Mouse (Mus musculus): ENCODE measurements at regions not wholly inside any gene's neighbourhood (a gene's known extent, or its start where the extent isn't known, plus 50 kb on each side); places are given as distances from the start of the nearest gene placed in this dataset.
A peak's percentile ranks its signal among the peaks of the same experiment; 100 is the strongest.

DNA sequence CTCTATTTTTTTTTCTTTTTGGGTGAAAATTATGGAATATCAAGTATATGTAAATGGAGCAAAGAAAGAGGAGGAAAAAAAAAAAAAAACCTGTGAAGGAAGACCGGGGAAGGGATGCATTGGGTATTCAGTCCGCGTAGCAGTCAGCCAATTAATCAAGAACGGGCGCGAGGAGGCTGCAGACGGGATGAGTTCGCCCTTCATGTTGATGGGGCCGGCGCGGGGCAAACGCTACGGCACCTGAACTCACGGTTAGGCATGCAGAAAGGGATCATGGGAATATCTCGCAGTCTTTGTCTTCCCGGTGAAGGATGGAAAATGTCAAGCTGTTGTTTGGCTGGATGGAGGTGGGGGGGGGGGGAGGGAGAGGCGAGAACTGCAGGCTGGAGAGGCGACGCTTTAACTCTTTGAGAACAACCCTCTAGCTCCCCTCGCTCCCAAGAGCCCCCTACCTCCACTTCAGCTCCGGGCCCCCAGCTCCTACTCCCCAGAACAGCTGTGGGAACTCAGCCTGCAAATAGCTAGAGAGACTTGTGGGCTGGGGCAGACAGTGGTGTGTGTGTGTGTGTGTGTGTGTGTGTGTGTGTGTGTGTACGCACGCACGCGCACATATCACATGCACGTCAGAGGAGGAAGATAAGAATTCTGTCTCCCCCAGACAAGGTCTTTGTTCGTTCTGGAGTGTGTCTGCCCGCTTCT is 210.7 kb downstream of the Gm26897 start:
- no peaks in the 10 kb centered on the region for H3K36me3 ChIP-seq
- peaks cover 4% of the 10 kb centered on the region; the same call in 1 of the 2 replicates for H3K4me1 ChIP-seq
- no peak overlapping the region for H3K27ac ChIP-seq
- peaks cover 45% of the 10 kb centered on the region for H3K27me3 ChIP-seq (ENCODE audit: low read depth, poor library complexity, severe bottlenecking)
- WGBS = 31% methylated on average over 28 of the region's 28 CpGs
- no peak for DNase-seq (ENCODE audit: low spot score)
- no peak overlapping the region for H3K4me3 ChIP-seq
- H3K9me3 ChIP-seq (replicated peaks) = no peaks in the 10 kb centered on the region

DNA sequence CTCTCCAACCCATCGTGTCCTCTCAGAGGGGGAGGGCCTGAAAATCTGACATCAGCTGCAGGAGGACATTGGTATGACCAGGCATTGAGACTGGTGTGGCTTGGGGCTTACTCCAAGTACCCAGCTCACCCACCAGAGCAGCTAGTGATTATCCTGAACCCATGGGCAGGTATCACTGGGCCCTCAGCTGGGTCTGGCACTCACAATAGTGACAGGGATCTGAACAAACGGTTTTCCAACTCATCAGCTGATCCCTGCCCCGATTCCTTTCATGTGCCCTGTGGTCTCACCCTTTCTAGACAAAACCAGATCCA is 211.2 kb downstream of the Gm26897 start:
- 78% methylated on average over 3 of the region's 3 CpGs for WGBS
- no peak overlapping the region for H3K4me3 ChIP-seq
- H3K27me3 ChIP-seq (ENCODE audit: low read depth, poor library complexity, severe bottlenecking) = peaks cover 45% of the 10 kb centered on the region
- no peaks in the 10 kb centered on the region for H3K9me3 ChIP-seq (replicated peaks)
- DNase-seq (ENCODE audit: low spot score) = no peak
- H3K27ac ChIP-seq = no peak overlapping the region
- no peaks in the 10 kb centered on the region for H3K36me3 ChIP-seq
- H3K4me1 ChIP-seq = peaks cover 4% of the 10 kb centered on the region; the same call in 1 of the 2 replicates

DNA sequence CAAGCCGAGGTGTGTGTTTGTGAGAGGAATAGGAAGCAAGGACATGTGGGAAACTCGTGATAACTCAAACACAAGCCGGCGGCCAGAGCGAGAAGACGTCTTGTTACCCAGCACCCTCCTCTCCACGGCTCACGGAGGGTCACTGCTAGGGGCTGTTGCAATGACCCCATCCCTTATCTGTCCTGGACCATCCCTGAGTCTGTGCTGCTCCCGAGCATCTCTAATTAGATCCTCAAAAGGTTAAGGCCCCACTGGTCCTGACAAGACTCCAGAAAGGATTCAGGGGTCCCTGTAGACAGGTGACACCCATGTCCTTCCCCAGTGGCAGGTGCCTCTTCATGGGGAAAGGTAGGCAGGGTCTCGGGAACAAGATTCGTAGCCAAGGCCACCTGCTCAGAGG is 212.6 kb downstream of the Gm26897 start:
- no peaks in the 10 kb centered on the region for H3K36me3 ChIP-seq
- WGBS = 93% methylated on average over 11 of the region's 11 CpGs
- DNase-seq (ENCODE audit: low spot score) = no peak
- peaks cover 4% of the 10 kb centered on the region; the same call in 1 of the 2 replicates for H3K4me1 ChIP-seq
- H3K9me3 ChIP-seq (replicated peaks) = no peaks in the 10 kb centered on the region
- H3K27ac ChIP-seq = no peak overlapping the region
- no peak overlapping the region for H3K4me3 ChIP-seq
- H3K27me3 ChIP-seq (ENCODE audit: low read depth, poor library complexity, severe bottlenecking) = peaks cover 45% of the 10 kb centered on the region

DNA sequence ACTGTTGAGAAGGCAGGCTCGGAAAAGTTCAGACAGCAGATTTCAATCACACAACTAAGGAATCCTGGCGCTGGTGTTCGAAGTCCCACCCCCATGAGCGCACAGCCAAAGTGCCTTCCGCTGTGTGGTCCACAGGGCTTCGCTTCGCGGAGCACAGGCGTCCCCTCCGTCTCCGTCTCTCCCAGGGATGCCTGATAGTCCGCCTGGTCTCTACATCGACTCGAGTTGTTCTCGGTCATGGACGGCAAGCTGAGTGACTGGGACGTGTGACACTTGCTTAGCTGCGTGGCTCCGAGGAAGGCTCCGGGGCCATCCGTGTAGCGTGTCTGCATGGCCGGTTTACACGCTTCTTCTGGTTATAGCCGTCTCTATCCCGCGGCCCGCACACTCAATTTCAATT is 224.0 kb downstream of the Gm26897 start:
- H3K4me3 ChIP-seq = no peak overlapping the region
- no peaks in the 10 kb centered on the region for H3K9me3 ChIP-seq (replicated peaks)
- H3K36me3 ChIP-seq = no peaks in the 10 kb centered on the region
- no peak overlapping the region for H3K27ac ChIP-seq
- 72% methylated on average over 28 of the region's 28 CpGs for WGBS
- peaks cover 31% of the 10 kb centered on the region for H3K27me3 ChIP-seq (ENCODE audit: low read depth, poor library complexity, severe bottlenecking)
- DNase-seq (ENCODE audit: low spot score) = peak; percentile 35
- H3K4me1 ChIP-seq = peaks cover 3% of the 10 kb centered on the region; the same call in 1 of the 2 replicates

DNA sequence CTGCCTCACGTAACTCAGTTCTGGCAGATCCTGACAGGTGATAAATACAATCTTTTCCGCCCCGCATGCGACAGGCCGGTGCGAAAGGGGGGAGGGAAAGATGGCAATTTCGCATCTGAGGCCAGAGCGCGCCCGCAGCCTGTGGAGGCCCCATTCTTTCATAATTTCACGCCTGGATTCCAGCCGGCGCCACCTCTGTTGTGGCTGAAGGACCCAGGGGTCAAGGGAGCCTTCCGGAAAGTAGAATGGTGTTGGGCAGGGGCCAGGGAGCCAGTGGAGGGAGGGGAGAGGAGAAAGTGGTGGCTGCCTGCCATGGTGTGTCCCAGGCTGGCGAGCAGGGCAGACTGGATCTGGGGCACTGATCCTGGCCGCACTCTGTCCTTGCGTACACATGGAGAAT is 224.5 kb downstream of the Gm26897 start:
- DNase-seq (ENCODE audit: low spot score) = peak; percentile 33
- H3K36me3 ChIP-seq = no peaks in the 10 kb centered on the region
- peaks cover 3% of the 10 kb centered on the region; the same call in 1 of the 2 replicates for H3K4me1 ChIP-seq
- H3K27ac ChIP-seq = no peak overlapping the region
- peaks cover 31% of the 10 kb centered on the region for H3K27me3 ChIP-seq (ENCODE audit: low read depth, poor library complexity, severe bottlenecking)
- H3K9me3 ChIP-seq (replicated peaks) = no peaks in the 10 kb centered on the region
- 67% methylated on average over 17 of the region's 17 CpGs for WGBS
- no peak overlapping the region for H3K4me3 ChIP-seq

DNA sequence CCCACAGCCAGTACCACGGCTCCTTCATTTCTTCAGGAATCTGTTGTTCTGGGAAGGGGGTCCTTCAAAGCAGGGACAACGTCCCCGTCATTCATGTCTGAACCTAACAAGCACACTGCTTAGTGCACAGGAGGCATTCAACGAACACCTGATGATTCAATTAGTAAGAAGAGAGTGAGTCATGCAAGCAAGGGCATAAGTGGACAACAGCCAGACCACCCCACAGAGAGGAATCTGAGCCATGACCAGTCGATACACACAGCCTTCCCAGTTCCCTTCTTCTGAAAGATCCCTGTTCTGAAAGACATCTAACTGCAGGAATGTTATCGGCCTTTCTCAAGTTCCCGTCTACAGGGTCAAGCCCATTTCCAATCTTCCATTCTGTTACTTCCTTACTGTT is 231.6 kb downstream of the Gm26897 start:
- Histone ChIP-seq H3K27me3 (ENCODE audit: low read depth, poor library complexity, severe bottlenecking) (no peaks in the 10 kb centered on the region), H3K27ac (no peak overlapping the region), H3K36me3 (no peaks in the 10 kb centered on the region), H3K4me1 (no peaks in the 10 kb centered on the region), H3K9me3 (replicated peaks) (no peaks in the 10 kb centered on the region), H3K4me3 (no peak overlapping the region)
- 89% methylated on average over 7 of the region's 7 CpGs for WGBS
- no peak for DNase-seq (ENCODE audit: low spot score)

DNA sequence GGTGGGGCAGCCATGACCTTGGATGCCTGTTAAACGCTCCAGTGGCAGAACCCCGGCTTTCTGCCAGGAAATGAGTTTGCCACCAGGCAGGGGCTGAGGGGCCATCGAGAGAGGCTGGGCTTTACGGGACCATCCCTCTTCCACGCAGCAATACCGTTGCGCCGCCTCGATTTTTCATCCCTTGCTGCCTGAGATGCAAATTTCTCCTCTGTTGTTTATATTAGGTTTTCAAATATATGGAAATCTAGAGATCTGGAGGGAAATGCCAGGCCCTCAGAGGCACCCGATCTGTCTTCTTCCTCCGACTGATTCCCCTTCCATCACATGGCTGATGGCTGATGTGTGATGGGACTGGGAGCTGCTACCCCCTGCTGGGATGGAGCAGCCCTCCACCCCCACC is 234.4 kb downstream of the Gm26897 start:
- no peaks in the 10 kb centered on the region for H3K4me1 ChIP-seq
- 0 out of 2 replicates have a peak, but pooled peaks cover 4% of the 10 kb centered on the region for H3K27me3 ChIP-seq (ENCODE audit: low read depth, poor library complexity, severe bottlenecking)
- H3K9me3 ChIP-seq (replicated peaks) = no peaks in the 10 kb centered on the region
- no peak overlapping the region for H3K27ac ChIP-seq
- H3K36me3 ChIP-seq = no peaks in the 10 kb centered on the region
- no peak for DNase-seq (ENCODE audit: low spot score)
- 73% methylated on average over 11 of the region's 11 CpGs for WGBS
- H3K4me3 ChIP-seq = no peak overlapping the region

DNA sequence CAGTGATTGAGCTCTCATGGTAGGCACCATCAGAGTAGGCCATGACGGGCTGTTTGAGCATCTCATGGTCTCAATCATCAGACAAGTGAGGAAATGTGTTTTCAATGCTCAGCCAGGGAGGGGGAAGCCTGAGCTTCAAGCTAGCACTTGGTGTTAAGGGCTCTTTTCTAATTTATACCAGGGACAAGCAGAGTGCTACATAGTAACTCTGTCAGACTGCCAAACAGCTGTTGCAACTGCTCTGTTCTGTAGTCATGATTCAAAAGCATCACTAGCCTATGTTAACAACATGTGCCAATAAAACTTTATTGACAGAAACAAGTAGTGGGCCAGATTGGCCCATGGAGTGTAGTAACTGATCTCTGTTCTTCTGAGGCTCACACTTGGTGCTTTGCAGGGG is 235.0 kb downstream of the Gm26897 start:
- Histone ChIP-seq H3K4me1 (no peaks in the 10 kb centered on the region), H3K9me3 (replicated peaks) (no peaks in the 10 kb centered on the region), H3K36me3 (no peaks in the 10 kb centered on the region), H3K4me3 (no peak overlapping the region), H3K27me3 (ENCODE audit: low read depth, poor library complexity, severe bottlenecking) (0 out of 2 replicates have a peak, but pooled peaks cover 4% of the 10 kb centered on the region), H3K27ac (no peak overlapping the region)
- DNase-seq (ENCODE audit: low spot score) = no peak
- WGBS = 62% methylated on average over 1 of the region's 1 CpGs

DNA sequence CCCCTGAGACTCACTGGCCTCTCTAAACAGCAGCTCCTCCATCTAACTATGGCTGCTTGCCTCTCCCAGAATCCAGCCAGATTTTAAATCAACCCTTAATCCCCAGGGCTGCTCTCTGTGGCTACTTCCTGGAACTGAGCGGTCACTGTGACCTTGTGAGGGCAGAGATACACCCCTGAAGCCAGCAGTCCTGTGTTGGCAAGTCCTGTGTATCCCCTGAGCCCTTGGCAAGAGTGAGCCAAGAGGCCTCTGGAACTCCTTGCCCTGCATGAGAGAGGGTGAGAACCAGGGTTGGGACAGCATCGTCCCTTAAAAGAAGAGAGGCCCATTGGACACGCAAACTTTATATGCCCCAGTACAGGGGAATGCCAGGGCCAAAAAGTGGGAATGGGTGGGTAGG is 237.5 kb downstream of the Gm26897 start:
- Histone ChIP-seq H3K27me3 (ENCODE audit: low read depth, poor library complexity, severe bottlenecking) (0 out of 2 replicates have a peak, but pooled peaks cover 4% of the 10 kb centered on the region), H3K4me1 (no peaks in the 10 kb centered on the region), H3K27ac (no peak overlapping the region), H3K4me3 (no peak overlapping the region), H3K36me3 (no peaks in the 10 kb centered on the region), H3K9me3 (replicated peaks) (0 out of 2 replicates have a peak, but pooled peaks cover 2% of the 10 kb centered on the region)
- DNase-seq (ENCODE audit: low spot score) = no peak
- 86% methylated on average over 3 of the region's 3 CpGs for WGBS

DNA sequence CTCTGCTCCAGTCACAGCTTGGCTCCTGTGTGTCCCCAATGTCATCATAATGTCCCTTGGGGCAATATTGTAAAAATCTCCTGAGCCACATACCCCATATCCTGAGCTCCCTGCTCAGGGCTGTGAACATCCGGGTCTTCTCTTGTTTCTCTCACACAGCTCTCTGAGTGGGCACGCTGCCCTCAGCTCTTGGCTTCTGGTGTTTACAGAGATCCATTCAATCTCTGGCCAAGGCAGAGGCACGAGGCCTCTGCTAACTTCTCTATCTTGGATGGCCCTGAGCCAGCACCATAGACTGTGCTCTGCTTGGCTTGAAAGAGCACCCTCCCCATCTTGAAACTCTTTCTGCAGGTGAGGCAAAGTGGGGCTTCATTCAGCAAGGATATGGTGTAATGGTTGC is 238.2 kb downstream of the Gm26897 start:
- Histone ChIP-seq H3K36me3 (no peaks in the 10 kb centered on the region), H3K4me1 (no peaks in the 10 kb centered on the region), H3K27me3 (ENCODE audit: low read depth, poor library complexity, severe bottlenecking) (0 out of 2 replicates have a peak, but pooled peaks cover 4% of the 10 kb centered on the region), H3K9me3 (replicated peaks) (0 out of 2 replicates have a peak, but pooled peaks cover 2% of the 10 kb centered on the region), H3K27ac (no peak overlapping the region), H3K4me3 (no peak overlapping the region)
- no peak for DNase-seq (ENCODE audit: low spot score)
- WGBS = 64% methylated on average over 3 of the region's 3 CpGs

DNA sequence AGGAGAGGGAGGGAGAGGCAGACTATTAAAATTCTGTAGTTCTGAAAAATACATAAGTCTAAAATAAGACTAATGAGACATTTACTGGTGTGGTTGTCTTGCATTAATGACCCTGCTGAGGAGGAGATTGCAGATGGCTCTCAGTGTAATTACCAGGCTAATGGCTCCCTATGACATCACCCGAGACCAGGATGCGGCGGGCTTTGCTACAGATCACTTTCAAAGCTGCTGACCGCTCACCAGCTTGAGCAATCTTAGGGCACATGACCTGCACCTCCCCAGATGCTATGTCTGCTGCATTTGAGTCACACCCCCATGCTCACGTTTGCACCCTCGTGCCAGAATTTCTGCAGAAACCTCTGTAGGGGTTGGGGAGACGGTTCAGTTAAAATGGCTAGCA is 242.0 kb downstream of the Gm26897 start:
- whole genome bisulfite sequencing = 35% methylated on average over 7 of the region's 7 CpGs
- DNase-seq (ENCODE audit: low spot score) = no peak
- Histone ChIP-seq H3K9me3 (replicated peaks) (0 out of 2 replicates have a peak, but pooled peaks cover 2% of the 10 kb centered on the region), H3K27ac (no peak overlapping the region), H3K27me3 (ENCODE audit: low read depth, poor library complexity, severe bottlenecking) (0 out of 2 replicates have a peak, but pooled peaks cover 4% of the 10 kb centered on the region), H3K4me1 (no peaks in the 10 kb centered on the region), H3K36me3 (no peaks in the 10 kb centered on the region), H3K4me3 (no peak overlapping the region)

DNA sequence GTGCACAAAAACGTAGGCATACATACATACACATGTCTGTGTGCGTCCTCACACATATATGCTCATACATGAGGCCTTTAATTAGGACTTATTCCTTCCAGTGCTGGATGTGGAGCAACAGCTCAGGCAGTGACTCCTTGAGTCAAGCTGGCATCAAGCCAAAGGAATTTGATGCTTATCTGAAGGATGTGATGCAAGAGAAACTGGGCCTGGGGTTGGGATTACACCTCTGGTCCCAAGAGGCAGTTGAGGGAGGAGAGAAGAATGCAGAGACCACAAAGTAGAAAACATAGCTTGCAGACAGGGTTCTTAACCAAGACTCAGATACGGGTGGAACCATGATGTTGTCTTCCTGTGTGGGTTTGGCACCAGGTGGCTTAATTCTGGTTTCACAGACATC is 245.9 kb downstream of the Gm26897 start:
- Histone ChIP-seq H3K4me3 (no peak overlapping the region), H3K4me1 (no peaks in the 10 kb centered on the region), H3K36me3 (no peaks in the 10 kb centered on the region), H3K9me3 (replicated peaks) (0 out of 2 replicates have a peak, but pooled peaks cover 2% of the 10 kb centered on the region), H3K27ac (no peak overlapping the region), H3K27me3 (ENCODE audit: low read depth, poor library complexity, severe bottlenecking) (no peaks in the 10 kb centered on the region)
- 94% methylated on average over 3 of the region's 3 CpGs for WGBS
- DNase-seq (ENCODE audit: low spot score) = no peak

DNA sequence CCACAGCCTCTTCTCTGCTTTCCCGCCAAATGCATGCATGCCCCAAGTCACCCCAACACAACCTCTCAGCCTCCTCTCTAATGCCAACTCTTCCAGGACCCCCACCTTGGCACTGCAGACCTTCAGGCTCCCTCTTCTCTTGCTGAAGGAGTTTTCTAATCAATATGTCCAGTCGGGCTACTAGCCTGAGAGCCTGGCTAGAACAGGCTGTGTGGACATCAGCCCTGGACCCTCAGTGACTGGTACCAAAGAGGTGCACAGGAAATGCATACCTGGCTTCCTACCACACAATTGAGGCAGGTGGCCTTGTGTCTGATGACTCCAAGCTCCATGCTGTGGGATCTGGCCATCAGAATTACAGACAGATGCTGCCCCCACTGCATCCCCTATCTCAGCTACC is 248.4 kb downstream of the Gm26897 start:
- 91% methylated on average over 2 of the region's 2 CpGs for WGBS

DNA sequence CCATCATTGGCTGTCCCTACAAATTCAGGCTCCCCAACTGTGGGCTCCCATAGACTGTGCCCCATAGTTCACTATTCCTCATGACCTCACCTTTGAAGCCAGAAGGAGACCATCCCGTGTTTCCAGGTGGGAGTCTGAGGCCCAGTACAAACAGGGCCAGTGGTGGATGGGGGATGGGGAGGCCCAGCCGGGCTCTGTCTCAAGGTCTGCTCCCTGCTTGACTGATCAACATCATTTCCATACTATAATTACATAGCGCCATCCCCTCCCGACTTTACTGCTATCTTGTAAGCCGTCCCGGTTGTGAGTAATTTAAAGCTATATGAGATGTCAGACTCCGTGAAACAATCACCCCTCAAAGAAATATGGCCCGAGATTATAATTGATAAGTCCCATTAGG is 252.3 kb downstream of the Gm26897 start:
- 83% methylated on average over 8 of the region's 8 CpGs for WGBS
- H3K36me3 ChIP-seq = no peaks in the 10 kb centered on the region
- H3K4me3 ChIP-seq = no peak overlapping the region
- H3K27me3 ChIP-seq (ENCODE audit: low read depth, poor library complexity, severe bottlenecking) = no peaks in the 10 kb centered on the region
- no peaks in the 10 kb centered on the region for H3K4me1 ChIP-seq
- H3K9me3 ChIP-seq (replicated peaks) = no peaks in the 10 kb centered on the region
- no peak for DNase-seq (ENCODE audit: low spot score)
- no peak overlapping the region for H3K27ac ChIP-seq

More for the DNA sequence above, 248.4 kb downstream of the Gm26897 start:
- no peak for DNase-seq (ENCODE audit: low spot score)
- no peaks in the 10 kb centered on the region for H3K4me1 ChIP-seq
- no peaks in the 10 kb centered on the region for H3K9me3 ChIP-seq (replicated peaks)
- no peak overlapping the region for H3K27ac ChIP-seq
- no peaks in the 10 kb centered on the region for H3K27me3 ChIP-seq (ENCODE audit: low read depth, poor library complexity, severe bottlenecking)
- no peaks in the 10 kb centered on the region for H3K36me3 ChIP-seq
- no peak overlapping the region for H3K4me3 ChIP-seq
